Mouse (Mus musculus): ENCODE results near the gene Vmn1r32. TPM values are rescaled to one million over a fixed set of nuclear protein-coding genes. Genes with fewer than 3 reads are reported as not detected.

Gene Vmn1r32
- not detected for polyA plus RNA-seq (2015; fragmentation: Illumina TruSeq; extraction: RNeasy Lipid Tissue Mini Kit (QIAGEN cat#74804); ENCODE audit: low read depth, low replicate concordance)

GRCm38 (mm10) chr6:66559996-66560395 is at the start of gene Vmn1r32:
TSS of gene Vmn1r32 (minus strand) at chr6:66560096.

DNA sequence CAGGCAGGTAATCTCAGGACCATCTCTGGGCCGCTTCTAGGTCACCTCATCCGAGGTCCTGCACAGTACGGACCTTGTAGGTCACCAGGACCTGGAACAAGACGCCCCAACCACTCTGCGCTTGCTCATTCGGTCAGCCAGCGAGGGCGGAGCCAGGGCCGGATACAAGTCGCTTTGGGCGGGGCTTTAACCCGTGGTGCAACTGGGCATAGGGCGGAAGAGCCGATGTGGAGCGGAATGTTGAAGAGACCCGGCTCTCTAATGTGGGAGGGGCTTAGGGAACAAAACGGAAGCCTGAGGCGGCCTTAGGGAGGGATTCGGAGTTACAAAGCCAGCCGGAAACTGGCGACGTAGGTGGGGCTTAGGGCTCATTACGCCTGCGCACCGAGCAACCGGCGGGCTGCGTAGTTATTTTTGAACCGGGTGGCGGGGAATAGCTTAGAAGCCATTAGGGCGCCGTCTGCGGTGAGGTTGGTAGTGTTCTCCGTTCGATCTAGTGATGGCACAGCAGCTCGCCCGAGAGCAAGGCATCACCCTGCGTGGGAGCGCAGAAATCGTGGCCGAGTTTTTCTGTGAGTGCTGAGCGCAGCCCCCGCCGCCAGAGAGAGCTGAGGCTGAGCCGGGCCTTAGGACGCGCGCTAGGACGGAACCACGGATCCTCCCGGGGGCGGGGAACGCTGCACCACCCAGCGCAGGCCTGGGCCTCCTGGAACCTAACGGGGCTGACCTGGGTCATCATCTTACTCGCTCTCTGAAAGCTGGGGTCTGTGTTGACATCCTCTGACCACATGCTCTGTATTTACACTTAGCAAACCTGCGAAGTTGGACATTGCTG is 24.7 kb downstream of the Vmn1r32 start, which contains the start of gene Mad2l1:
Gene Mad2l1, plus strand, starts transcription at position 363 of the 835 bp plus-strand sequence.

Other genes with a start within 250 kb of the Vmn1r32 start
- 13.1 TPM for gene Mad2l1, start 24.7 kb downstream of the Vmn1r32 start, polyA plus RNA-seq (2015; fragmentation: Illumina TruSeq; extraction: RNeasy Lipid Tissue Mini Kit (QIAGEN cat#74804); ENCODE audit: low read depth, low replicate concordance)
- not detected for gene Vmn1r33, start 58.2 kb upstream of the Vmn1r32 start, polyA plus RNA-seq (2015; fragmentation: Illumina TruSeq; extraction: RNeasy Lipid Tissue Mini Kit (QIAGEN cat#74804); ENCODE audit: low read depth, low replicate concordance)
- not detected for gene Vmn1r34, start 83.8 kb upstream of the Vmn1r32 start, polyA plus RNA-seq (2015; fragmentation: Illumina TruSeq; extraction: RNeasy Lipid Tissue Mini Kit (QIAGEN cat#74804); ENCODE audit: low read depth, low replicate concordance)
- gene Vmn1r35, start 125.8 kb upstream of the Vmn1r32 start, polyA plus RNA-seq (2015; fragmentation: Illumina TruSeq; extraction: RNeasy Lipid Tissue Mini Kit (QIAGEN cat#74804); ENCODE audit: low read depth, low replicate concordance), result not detected
- gene Vmn1r36, start 159.1 kb upstream of the Vmn1r32 start, polyA plus RNA-seq (2015; fragmentation: Illumina TruSeq; extraction: RNeasy Lipid Tissue Mini Kit (QIAGEN cat#74804); ENCODE audit: low read depth, low replicate concordance), result not detected
- gene Vmn1r37, start 169.3 kb upstream of the Vmn1r32 start, polyA plus RNA-seq (2015; fragmentation: Illumina TruSeq; extraction: RNeasy Lipid Tissue Mini Kit (QIAGEN cat#74804); ENCODE audit: low read depth, low replicate concordance), result not detected
- gene Vmn1r38, start 222.5 kb upstream of the Vmn1r32 start, polyA plus RNA-seq (2015; fragmentation: Illumina TruSeq; extraction: RNeasy Lipid Tissue Mini Kit (QIAGEN cat#74804); ENCODE audit: low read depth, low replicate concordance), result not detected